Mouse (Mus musculus) MEL-GATA-1-ER (cell line): ENCODE measurements around the gene Dcst2.

Experiments used
- DNase-seq: peaks from one replicate; pipeline ENCODE4 v3.0.0-alpha.2; 2012; ENCODE audit warnings: low read depth; ENCODE audit errors: extremely low read depth

Gene Dcst2

DNA sequence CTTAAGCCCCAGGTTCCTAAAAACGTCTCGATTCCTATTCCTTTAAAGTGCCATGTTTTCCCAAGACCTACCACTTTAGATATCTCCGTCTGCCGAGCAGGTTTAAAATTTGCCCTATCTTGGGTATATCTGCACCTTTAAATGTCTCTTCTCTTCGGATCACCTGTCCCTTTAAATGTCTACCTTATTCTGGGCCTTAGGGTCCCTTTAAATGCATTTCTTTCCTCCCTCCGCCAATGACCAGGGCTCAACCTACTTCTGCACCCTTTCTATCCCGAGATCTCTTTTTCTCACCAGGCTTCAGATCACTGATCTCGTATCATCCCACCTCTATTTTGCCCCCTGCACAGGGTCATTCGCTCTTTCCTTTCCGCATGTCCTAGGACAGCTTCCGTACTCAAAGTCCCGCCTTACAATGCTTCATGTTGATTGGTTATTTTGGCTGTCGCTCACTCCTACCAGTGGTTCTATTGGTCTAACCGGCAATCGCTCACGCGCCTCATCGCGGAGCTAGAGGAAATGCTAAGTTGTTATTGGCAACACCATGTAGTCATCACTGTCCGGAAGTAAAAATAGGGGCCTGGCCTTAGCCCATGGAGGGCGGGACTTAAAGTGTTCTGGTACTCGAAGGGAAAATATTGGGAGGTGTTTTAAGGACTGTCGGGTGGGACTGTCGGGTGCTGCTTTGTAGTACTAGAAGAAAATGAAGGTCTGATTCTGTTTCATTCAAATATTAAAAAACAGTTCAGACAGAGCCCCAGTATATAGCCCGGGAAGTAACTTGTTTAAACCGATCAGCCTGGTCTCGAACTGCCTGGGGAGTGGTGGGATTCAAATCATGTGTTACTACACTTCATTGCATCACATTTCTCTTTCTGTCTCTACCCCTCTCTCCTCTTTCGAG is 50.0 kb downstream of the Dcst2 start, which contains the start of gene Flad1:
Flad1 (minus strand) TSS at position 381 of the 904 bp plus-strand sequence.
- DNase-seq = peak; percentile 100

DNA sequence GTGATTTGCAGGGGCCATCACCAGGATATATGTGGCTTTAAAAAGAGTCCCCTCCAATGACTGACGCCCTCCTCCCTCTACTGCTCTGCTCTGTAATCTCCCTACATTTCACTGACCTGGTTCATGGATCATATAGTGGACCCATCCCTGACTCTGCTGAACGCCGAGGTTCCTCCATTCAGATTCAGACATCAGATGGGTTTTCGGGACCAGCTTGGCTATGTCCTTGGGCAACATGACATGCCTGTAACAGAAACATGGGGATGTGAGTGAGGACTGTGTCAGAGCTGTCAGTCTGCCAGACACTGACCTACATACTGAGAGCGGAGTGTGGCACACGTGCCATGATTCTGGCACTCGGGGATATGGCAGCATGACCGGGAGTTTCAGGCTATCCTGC is 54.4 kb downstream of the Dcst2 start:
- no peak for DNase-seq

DNA sequence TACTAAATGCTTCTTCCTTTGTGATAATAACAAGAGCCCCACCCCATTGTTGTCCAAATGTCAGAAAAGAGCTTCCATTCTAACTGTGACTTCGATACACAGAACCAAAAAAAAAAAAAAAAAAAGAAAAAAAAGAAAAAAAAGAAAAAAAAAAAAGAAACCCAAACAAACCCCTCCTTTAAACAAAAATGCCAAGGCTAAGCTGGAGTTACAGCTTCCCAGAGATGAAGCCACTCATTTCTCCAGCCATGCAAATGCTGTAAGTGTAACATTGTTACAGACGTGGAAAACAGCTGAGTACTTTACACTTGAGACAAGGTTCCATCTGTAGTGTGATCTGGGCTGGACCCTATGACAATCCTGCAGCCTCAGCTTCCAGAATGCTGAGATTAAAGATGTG is 55.4 kb downstream of the Dcst2 start:
- no peak for DNase-seq

DNA sequence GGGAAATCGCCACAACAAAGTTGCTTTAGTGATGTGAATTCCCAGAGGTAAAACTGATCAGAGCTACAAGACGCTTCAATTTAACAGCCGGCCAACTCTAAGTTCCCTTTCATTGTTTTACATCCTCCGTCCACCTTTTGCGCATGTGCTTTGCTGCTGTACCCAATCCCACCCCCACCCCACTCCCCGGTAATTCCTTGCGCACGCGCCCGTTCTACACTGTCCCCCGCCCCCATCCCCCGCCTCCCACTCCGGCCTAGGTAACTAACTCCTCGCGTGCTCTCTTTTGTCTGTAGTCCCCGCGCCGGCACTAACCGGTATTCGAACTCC is 56.0 kb downstream of the Dcst2 start:
- peak; percentile 78 for DNase-seq

DNA sequence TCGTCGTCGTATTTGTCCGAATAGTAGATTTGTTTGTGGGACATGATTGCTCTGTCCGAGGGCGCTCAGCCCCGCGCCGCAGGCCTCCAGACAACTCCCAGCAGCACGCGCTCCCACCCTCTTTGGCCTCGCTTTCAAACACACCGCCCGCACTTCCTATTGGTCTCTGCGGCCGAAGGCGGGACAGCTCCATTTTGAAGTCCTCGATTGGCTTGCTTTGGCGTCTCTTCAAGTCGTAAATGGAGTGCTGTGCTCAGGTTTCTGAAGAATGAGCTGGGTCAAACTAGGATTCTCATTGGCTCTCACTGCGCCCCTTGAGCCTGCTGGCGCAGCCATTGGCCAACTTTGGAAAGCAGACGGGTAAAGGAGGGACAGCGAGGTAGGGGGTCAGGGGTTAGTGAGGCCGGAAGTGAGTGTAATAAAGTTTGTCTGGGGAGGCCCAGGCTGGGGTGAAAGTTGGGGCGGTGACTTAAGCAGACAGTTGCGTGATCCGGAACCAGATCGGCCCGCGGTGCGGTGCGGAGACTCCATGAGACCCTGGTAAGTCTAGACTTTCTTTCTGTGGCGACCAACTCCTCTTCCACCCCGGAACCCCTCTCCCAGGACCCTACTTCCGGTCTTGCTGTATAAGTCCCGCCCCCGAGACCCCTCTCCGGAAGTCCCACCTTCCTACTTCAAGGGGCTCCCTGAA is 56.5 kb downstream of the Dcst2 start, which contains the start of the genes Cks1b and Shc1:
Cks1b (minus strand) TSS at position 214 of the 691 bp plus-strand sequence.
Shc1 (plus strand) TSS at position 274 of the 691 bp plus-strand sequence.
- DNase-seq = peak; percentile 100

DNA sequence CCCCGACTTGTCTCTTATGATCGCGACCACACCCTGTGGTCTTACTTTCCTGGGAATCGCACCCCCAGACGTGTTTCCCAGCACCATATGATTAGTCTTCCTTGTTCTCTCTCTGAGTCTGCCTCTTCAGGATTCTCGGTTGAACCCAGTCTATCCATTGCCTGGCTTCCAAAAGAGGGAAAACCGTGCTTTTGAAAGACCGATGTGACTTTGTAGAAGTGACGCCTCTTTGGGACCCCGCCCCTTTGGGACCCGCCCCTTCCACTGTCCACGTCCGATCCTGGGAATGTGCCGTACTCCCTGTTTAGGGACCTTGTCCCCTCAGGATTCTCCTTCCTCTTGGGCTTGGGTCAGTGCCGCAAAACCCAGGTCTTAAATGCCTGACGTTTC is 57.1 kb downstream of the Dcst2 start:
- no peak for DNase-seq

DNA sequence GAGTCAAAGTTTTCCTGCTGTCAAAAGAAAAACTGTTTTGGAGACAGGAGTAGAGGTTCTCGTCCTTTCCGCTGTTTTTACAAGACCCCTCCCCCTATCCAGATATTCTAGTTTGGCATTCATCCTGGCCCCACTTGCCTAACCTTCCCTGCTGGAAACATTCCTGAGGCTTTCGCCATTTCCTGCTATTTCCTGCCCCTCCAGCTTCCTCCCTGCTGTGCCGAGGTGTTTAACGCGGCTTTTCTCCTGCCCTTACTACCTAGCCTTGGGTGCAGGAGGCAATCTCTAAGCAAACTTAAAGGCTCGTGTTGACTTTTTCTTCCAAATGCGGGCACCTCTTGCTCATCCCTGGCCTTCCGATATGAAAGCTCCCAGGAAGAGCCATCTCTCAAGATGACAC is 57.8 kb downstream of the Dcst2 start:
- DNase-seq = no peak

DNA sequence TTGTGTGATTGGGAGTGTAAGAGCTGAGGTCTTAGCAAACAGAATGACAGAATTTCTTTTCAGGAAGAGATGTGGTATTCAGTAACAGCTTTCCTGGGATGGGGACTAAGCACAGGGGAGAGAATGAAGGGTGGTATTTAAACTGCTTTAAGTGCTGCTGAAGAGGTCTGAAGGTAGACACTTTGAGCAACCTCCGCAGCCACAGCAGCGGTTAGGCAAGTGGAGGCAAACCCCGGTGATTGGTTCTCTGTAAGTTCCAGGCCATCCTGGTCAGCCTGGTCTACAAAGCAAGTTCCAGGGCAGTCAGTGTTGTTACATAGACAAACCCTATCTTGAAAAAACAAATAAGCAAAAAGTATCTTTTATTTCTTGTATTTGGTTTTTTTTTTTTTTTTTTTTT is 58.2 kb downstream of the Dcst2 start:
- DNase-seq = peak; percentile 20

DNA sequence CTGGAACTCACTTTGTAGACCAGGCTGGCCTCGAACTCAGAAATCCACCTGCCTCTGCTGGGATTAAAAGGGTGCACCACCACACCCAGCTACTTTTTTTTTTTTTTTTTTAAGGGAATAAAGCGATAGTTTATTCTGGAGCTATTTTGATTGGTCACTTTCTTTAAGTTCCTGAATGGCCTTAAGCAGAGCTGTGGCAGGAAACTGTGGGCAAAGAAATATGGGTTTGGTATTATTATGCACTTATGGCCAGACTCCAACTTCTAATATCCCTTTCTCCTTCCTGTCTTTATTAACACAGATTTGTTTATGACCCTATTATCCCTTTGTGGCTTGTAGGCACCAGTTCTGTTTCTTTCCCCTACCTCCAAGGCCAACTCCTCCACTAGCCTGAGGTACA is 58.6 kb downstream of the Dcst2 start:
- DNase-seq = no peak

DNA sequence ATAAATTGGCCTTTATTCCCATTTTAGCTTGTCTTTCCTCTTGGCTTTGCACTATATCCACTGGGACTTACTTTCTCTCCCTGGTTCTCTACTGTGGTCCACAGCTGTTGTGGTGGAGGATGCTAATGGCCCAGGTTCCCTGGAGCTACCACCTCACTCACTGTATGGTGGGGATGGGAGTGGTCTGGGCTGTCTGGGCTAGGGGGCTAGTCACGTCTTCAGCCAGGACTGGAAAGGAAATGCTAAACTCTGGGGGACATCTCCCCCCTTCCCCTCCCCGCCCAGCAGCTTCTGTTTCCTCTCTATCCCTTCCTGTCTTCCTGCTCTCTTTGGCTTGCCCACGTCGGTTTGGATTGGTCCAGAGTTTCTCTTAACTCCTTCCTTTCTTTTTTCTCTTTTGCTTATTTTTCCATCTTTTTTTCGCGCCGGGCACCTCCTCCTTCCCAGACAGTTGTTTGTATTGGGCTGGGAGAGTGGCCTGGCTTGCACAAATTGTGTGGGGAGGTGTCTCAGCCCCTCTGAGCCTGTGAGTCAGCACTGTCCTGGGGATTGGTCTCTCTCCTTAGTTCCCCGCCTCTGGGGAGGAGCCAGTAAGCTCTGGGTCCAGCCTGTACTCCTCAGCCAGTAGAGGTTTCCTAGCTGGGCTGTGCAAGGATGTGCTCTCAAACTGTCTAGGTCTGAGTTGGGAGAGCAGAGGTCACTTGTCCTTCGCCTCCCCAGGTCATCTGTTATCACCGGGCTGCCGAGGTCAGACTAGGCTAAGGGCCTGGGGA is 59.4 kb downstream of the Dcst2 start:
- DNase-seq = peak; percentile 83

DNA sequence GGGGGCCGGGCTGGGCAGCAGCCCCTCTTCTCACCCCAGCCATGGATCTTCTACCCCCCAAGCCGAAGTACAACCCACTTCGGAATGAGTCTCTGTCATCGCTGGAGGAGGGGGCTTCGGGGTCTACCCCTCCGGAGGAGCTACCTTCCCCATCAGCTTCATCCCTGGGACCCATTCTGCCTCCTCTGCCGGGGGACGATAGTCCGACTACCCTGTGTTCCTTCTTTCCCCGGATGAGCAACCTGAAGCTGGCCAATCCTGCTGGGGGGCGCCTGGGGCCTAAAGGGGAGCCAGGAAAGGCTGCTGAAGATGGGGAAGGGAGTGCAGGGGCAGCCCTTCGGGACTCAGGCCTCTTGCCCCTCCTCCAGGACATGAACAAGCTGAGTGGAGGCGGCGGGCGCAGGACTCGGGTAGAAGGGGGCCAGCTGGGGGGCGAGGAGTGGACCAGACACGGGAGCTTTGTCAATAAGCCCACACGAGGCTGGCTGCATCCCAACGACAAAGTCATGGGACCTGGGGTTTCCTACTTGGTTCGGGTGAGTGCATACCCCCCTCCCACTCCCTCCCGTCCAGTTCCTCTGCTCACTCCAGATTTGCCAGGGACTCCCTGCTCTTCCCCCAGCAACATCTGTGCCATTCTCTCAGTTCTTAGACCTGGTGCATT is 60.2 kb downstream of the Dcst2 start:
- DNase-seq = no peak

DNA sequence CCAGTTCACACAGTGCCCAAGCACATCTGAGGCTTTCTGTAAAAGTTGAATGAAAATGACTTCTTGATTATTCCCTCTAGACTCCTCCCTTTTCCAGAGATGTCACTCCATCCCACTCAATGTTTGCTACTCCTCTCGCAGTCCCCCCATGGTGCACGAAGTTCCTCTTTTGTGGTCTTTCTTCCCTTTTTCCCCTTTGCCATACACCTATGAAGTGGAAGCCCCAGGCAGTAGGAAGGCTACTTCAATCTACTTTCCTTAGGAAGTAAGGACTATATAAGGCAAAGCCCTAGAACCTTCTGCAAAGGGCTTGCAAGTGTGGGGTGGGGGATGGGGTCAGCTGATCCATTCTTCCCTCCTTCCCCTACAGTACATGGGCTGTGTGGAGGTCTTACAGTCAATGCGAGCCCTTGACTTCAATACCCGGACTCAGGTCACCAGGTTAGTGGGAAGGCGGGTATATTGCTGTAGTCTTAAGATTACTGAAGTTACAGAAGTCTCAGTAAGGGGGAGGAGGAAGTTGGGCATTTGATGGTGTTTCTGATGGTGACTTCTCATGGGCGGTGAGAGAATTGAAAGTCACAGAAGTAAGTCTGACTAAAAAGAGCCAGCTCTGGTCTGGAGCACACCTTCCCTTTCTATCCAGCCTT is 60.9 kb downstream of the Dcst2 start:
- DNase-seq = peak; percentile 74

DNA sequence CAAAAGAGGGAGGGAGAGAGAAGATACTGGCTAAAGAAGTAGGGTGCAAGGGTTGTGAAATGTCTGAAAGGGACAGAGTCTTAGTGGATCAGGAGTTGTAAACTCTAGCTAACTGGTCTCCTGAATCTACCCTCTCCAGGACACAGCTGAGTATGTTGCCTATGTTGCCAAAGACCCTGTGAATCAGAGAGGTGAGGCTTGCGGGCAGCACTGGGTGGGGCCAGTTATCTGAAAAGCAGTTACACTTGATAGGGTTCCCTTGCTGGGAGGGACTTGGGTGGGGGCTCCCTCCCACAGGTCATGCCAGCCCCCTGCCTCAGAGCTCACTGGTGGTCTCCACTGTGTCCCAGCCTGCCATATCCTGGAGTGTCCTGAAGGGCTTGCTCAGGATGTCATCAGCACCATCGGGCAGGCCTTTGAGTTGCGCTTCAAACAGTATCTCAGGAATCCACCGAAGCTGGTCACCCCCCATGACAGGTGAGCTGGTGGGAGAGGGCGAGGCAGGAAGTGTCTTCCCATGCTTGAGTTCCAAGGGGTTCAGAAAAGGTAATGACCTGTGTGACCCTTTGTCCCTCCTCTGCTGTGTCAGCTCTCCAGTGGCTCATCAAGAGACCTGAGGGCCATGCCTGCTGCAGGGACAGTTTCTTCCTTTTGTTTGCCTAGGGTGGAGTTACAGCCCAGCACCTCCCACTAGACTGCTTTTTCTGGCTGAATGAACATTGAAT is 62.8 kb downstream of the Dcst2 start:
- DNase-seq = no peak

DNA sequence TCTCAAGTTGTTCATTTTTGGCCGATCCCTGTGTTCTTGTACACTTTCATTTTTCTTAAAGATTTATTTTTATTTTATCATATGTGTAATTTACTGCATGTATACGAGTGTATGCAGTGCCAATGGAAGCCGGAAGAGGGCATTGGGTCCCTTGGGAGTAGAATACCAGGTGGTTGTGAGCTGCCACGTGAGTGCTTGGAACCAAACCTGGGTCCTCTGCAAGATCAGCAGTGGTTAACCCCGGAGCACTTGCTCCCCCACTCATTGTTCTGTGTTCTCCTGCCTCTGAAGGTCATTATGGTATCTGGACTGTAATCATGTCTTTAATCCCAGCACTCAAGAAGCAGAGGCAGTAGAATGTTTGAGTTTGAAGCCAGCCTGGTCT is 63.4 kb downstream of the Dcst2 start:
- DNase-seq = no peak

DNA sequence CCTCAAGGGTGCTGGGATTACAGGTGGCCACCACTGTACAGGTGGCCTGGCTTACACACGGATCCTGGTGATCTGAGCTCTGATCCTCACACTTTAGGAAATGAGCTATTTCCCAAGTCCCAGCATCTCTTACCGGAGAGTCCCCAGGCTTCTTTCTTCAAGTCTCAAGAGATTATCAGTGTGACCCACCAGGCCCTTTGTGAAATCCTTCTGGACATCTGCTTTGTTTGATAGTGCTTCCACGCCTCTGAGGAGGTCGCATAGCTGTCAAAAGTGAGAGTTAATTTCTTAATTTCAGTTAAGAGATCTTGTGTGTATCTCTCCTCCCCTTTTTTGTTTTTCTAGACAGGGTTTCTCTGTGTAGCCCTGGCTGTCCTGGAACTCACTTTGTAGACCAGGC is 64.1 kb downstream of the Dcst2 start:
- no peak for DNase-seq
